In genomic region chr10:128212148-128212547, GRCm38 (mm10) we compare ENCODE assay signal across 9 mouse cellular contexts. TPM values are rescaled to one million over a fixed set of nuclear protein-coding genes. Genes with fewer than 3 reads are reported as not detected.
DNase-seq lines count a peak whose midpoint lies in the region; ATAC-seq and TF ChIP-seq lines count a peak whose summit lies in the region.
"Had no signal": no experiment of that assay in that cellular context is flagged by ENCODE, and none has a peak within 500 bp of the region (broad histone marks: within the 10 kb centered on the region; RNA-seq: fewer than 3 reads in every experiment).

No protein-coding gene starts in this region.

- H3K4me2 ChIP-seq in heart, postnatal 0 days (ENCODE audit: low read depth, low read length), result peak overlapping the region; percentile 86
- peak overlapping the region; percentile 83 for H3K4me2 ChIP-seq in hindbrain, embryonic 14.5 days (replicated peaks)
- peak overlapping the region; percentile 82 for H3K4me2 ChIP-seq in midbrain, embryonic 13.5 days (replicated peaks)

- 0 out of 2 replicates have a peak, but pooled peaks cover 3% of the 10 kb centered on the region for H3K36me3 ChIP-seq in heart, postnatal 0 days (replicated peaks; ENCODE audit: control insufficient read depth, insufficient read depth, low read length)
- no peaks in the 10 kb centered on the region for H3K36me3 ChIP-seq in hindbrain, embryonic 14.5 days (replicated peaks; ENCODE audit: control insufficient read depth, insufficient read depth)
- no peaks in the 10 kb centered on the region for H3K36me3 ChIP-seq in midbrain, embryonic 13.5 days

- no peak for TF ChIP-seq EP300 in heart, postnatal 0 days (IDR thresholded peaks at IDR 0.05; ENCODE audit: low read depth)

- H3K27me3 ChIP-seq in heart, postnatal 0 days (ENCODE audit: control insufficient read depth, insufficient read depth, low read length), result no peaks in the 10 kb centered on the region
- 0 out of 2 replicates have a peak, but pooled peaks cover 10% of the 10 kb centered on the region for H3K27me3 ChIP-seq in hindbrain, embryonic 14.5 days (ENCODE audit: control insufficient read depth, insufficient read depth, low read length)
- peaks cover 5% of the 10 kb centered on the region for H3K27me3 ChIP-seq in midbrain, embryonic 13.5 days

- peak overlapping the region; percentile 63 for H3K4me3 ChIP-seq in heart, postnatal 0 days (ENCODE audit: low read depth, low read length)
- H3K4me3 ChIP-seq in bone marrow macrophage, adult 2 months (ENCODE audit: insufficient read depth, low read length), result peak overlapping the region; percentile 68
- peak overlapping the region; percentile 61 for H3K4me3 ChIP-seq in hindbrain, embryonic 14.5 days (replicated peaks; ENCODE audit: low read length)
- peak overlapping the region; percentile 51 for H3K4me3 ChIP-seq in midbrain, embryonic 13.5 days (replicated peaks)

- H3K9ac ChIP-seq in heart, postnatal 0 days (replicated peaks; ENCODE audit: low read depth, low read length), result peak overlapping the region; percentile 61; the same call in 1 of the 2 replicates
- peak overlapping the region; percentile 65; the same call in 1 of the 2 replicates for H3K9ac ChIP-seq in hindbrain, embryonic 14.5 days
- peak overlapping the region; percentile 64 for H3K9ac ChIP-seq in midbrain, embryonic 13.5 days (replicated peaks)

- H3K4me1 ChIP-seq in heart, postnatal 0 days (ENCODE audit: control insufficient read depth, insufficient read depth), result peaks cover 10% of the 10 kb centered on the region
- H3K4me1 ChIP-seq in bone marrow macrophage, adult 2 months (ENCODE audit: control insufficient read depth, insufficient read depth, low read length), result peaks cover 13% of the 10 kb centered on the region; the same call in 1 of the 2 replicates
- peaks cover 10% of the 10 kb centered on the region; the same call in 1 of the 2 replicates for H3K4me1 ChIP-seq in hindbrain, embryonic 14.5 days (replicated peaks; ENCODE audit: control insufficient read depth, insufficient read depth, low read length)
- H3K4me1 ChIP-seq in midbrain, embryonic 13.5 days (replicated peaks), result peaks cover 21% of the 10 kb centered on the region

- H3K27ac ChIP-seq in heart, postnatal 0 days (ENCODE audit: low read depth), result peak overlapping the region; percentile 37; the same call in 1 of the 2 replicates
- H3K27ac ChIP-seq in bone marrow macrophage, adult 2 months (ENCODE audit: insufficient read depth, low read depth, low read length), result no peak overlapping the region
- H3K27ac ChIP-seq in hindbrain, embryonic 14.5 days, result peak overlapping the region; percentile 50; the same call in 1 of the 2 replicates
- no peak overlapping the region for H3K27ac ChIP-seq in midbrain, embryonic 13.5 days

- DNase-seq in heart, postnatal 0 days (ENCODE audit: low spot score), result no peak
- DNase-seq in heart, adult 18-20 months, result no peak
- no peak for DNase-seq in hindbrain, embryonic 14.5 days (ENCODE audit: low spot score)
- no peak for DNase-seq in thymus, postnatal 36 days
- DNase-seq in adrenal gland, adult 2 months, result no peak
- DNase-seq in gastrocnemius, postnatal 10 days, result no peak

- H3K9me3 ChIP-seq in heart, postnatal 0 days (replicated peaks; ENCODE audit: control insufficient read depth, low read length), result no peaks in the 10 kb centered on the region
- no peaks in the 10 kb centered on the region for H3K9me3 ChIP-seq in hindbrain, embryonic 14.5 days (ENCODE audit: control insufficient read depth, low read length)
- H3K9me3 ChIP-seq in midbrain, embryonic 13.5 days, result no peaks in the 10 kb centered on the region

- TF ChIP-seq CTCF in heart, postnatal 0 days (IDR thresholded peaks at IDR 0.05; ENCODE audit: low read depth), result no peak
- TF ChIP-seq CTCF in bone marrow macrophage, adult 2 months (IDR thresholded peaks at IDR 0.05; ENCODE audit: low read depth, low read length), result no peak

- TF ChIP-seq POLR2A in bone marrow macrophage, adult 2 months (IDR thresholded peaks at IDR 0.05; ENCODE audit: borderline replicate concordance, low read depth, low read length), result no peak

- ATAC-seq in heart, postnatal 0 days (ENCODE audit: insufficient read depth, low read depth), result no peak
- no peak for ATAC-seq in hindbrain, embryonic 14.5 days (ENCODE audit: low FRiP score)
- ATAC-seq in midbrain, embryonic 13.5 days, result 0 out of 2 replicates have a peak, but pooled peaks have one; percentile 5

- WGBS in heart, postnatal 0 days, result 45% methylated on average over 6 of the region's 6 CpGs
- 52% methylated on average over 6 of the region's 6 CpGs for WGBS in hindbrain, embryonic 14.5 days
- WGBS in midbrain, embryonic 13.5 days, result 43% methylated on average over 6 of the region's 6 CpGs

RNA-seq across cellular contexts. Expression of gene Spryd4, which starts 0.5 kb away (rescaled TPM):
- total RNA-seq in heart, postnatal 0 days (2014; rRNA removed; ENCODE audit: low replicate concordance), result 83.9 and 93.1 TPM in 2 replicates
- 45.8 and 50.1 TPM in 2 replicates for polyA plus RNA-seq in heart, postnatal 0 days (2015; fragmentation: Nextera tagmentation; extraction: Ambion mirVana)
- total RNA-seq in heart, adult 18-20 months (2021), result 10 to 100 TPM; 37.9 to 45.9 TPM
- polyA plus RNA-seq in bone marrow macrophage, adult 2 months (2012; ENCODE audit: insufficient read depth, insufficient read length, missing spikeins), result 5.3 and 6.1 TPM in 2 replicates
- 22.4 and 23.2 TPM in 2 replicates for polyA plus RNA-seq in hindbrain, embryonic 14.5 days (2014; fragmentation: Nextera tagmentation; extraction: Ambion mirVana)
- 19.6 and 21.2 TPM in 2 replicates for polyA plus RNA-seq in midbrain, embryonic 13.5 days (2015; fragmentation: Nextera tagmentation; extraction: Ambion mirVana)
- 10 to 100 TPM; 14.3 to 17.0 TPM for total RNA-seq in adrenal gland, adult 2 months (2021)
- polyA plus RNA-seq in adrenal gland, adult 2 months (2012; rRNA removed), result 5.8 and 7.4 TPM in 2 replicates
- total RNA-seq in gastrocnemius, postnatal 10 days (2021), result 10 to 100 TPM; 36.9 to 37.7 TPM

RNA-seq across cellular contexts. Expression of gene Mip, which starts 13.5 kb away (rescaled TPM):
- total RNA-seq in heart, postnatal 0 days (2014; rRNA removed; ENCODE audit: low replicate concordance), result not detected in 2 replicates
- polyA plus RNA-seq in heart, postnatal 0 days (2015; fragmentation: Nextera tagmentation; extraction: Ambion mirVana), result not detected in 2 replicates
- not detected for total RNA-seq in heart, adult 18-20 months (2021)
- not detected in 2 replicates for polyA plus RNA-seq in bone marrow macrophage, adult 2 months (2012; ENCODE audit: insufficient read depth, insufficient read length, missing spikeins)
- polyA plus RNA-seq in hindbrain, embryonic 14.5 days (2014; fragmentation: Nextera tagmentation; extraction: Ambion mirVana), result 0.21 TPM in 1 of 2 replicates, not detected in the other
- 0.16 and 0.32 TPM in 2 replicates for polyA plus RNA-seq in midbrain, embryonic 13.5 days (2015; fragmentation: Nextera tagmentation; extraction: Ambion mirVana)
- not detected for total RNA-seq in adrenal gland, adult 2 months (2021)
- not detected in 2 replicates for polyA plus RNA-seq in adrenal gland, adult 2 months (2012; rRNA removed)
- not detected for total RNA-seq in gastrocnemius, postnatal 10 days (2021)
- polyA plus RNA-seq: urinary bladder, adult 2 months had no signal

RNA-seq across cellular contexts. Expression of gene Gls2, which starts 17.9 kb away (rescaled TPM):
- not detected in 2 replicates for total RNA-seq in heart, postnatal 0 days (2014; rRNA removed; ENCODE audit: low replicate concordance)
- 0.14 and 0.33 TPM in 2 replicates for polyA plus RNA-seq in heart, postnatal 0 days (2015; fragmentation: Nextera tagmentation; extraction: Ambion mirVana)
- total RNA-seq in heart, adult 18-20 months (2021), result 1 to 10 TPM in 1 of 2 experiments, under 1 TPM in 1; 0.25 to 1.4 TPM
- polyA plus RNA-seq in bone marrow macrophage, adult 2 months (2012; ENCODE audit: insufficient read depth, insufficient read length, missing spikeins), result not detected in 2 replicates
- 1.7 and 1.9 TPM in 2 replicates for polyA plus RNA-seq in hindbrain, embryonic 14.5 days (2014; fragmentation: Nextera tagmentation; extraction: Ambion mirVana)
- polyA plus RNA-seq in midbrain, embryonic 13.5 days (2015; fragmentation: Nextera tagmentation; extraction: Ambion mirVana), result 1.1 and 1.4 TPM in 2 replicates
- total RNA-seq in adrenal gland, adult 2 months (2021), result 1 to 10 TPM; 2.5 to 3.7 TPM
- 3.8 and 7.5 TPM in 2 replicates for polyA plus RNA-seq in adrenal gland, adult 2 months (2012; rRNA removed)
- total RNA-seq in gastrocnemius, postnatal 10 days (2021), result 1 to 10 TPM; 1.1 to 1.4 TPM

RNA-seq across cellular contexts. Expression of gene Timeless, which starts 19.7 kb away (rescaled TPM):
- 7.9 and 15.2 TPM in 2 replicates for total RNA-seq in heart, postnatal 0 days (2014; rRNA removed; ENCODE audit: low replicate concordance)
- 10.5 and 11.1 TPM in 2 replicates for polyA plus RNA-seq in heart, postnatal 0 days (2015; fragmentation: Nextera tagmentation; extraction: Ambion mirVana)
- 1 to 10 TPM; 6.0 to 7.3 TPM for total RNA-seq in heart, adult 18-20 months (2021)
- 6.4 and 10.7 TPM in 2 replicates for polyA plus RNA-seq in bone marrow macrophage, adult 2 months (2012; ENCODE audit: insufficient read depth, insufficient read length, missing spikeins)
- polyA plus RNA-seq in hindbrain, embryonic 14.5 days (2014; fragmentation: Nextera tagmentation; extraction: Ambion mirVana), result 15.4 and 16.7 TPM in 2 replicates
- 27.7 and 28.6 TPM in 2 replicates for polyA plus RNA-seq in midbrain, embryonic 13.5 days (2015; fragmentation: Nextera tagmentation; extraction: Ambion mirVana)
- 1 to 10 TPM; 4.8 to 7.2 TPM for total RNA-seq in adrenal gland, adult 2 months (2021)
- 1.9 and 2.8 TPM in 2 replicates for polyA plus RNA-seq in adrenal gland, adult 2 months (2012; rRNA removed)
- total RNA-seq in gastrocnemius, postnatal 10 days (2021), result 1 to 10 TPM; 7.5 to 8.8 TPM

RNA-seq across cellular contexts. Expression of gene Rbms2, which starts 32.1 kb away (rescaled TPM):
- 41.9 and 59.4 TPM in 2 replicates for total RNA-seq in heart, postnatal 0 days (2014; rRNA removed; ENCODE audit: low replicate concordance)
- 29.0 and 29.9 TPM in 2 replicates for polyA plus RNA-seq in heart, postnatal 0 days (2015; fragmentation: Nextera tagmentation; extraction: Ambion mirVana)
- total RNA-seq in heart, adult 18-20 months (2021), result 100 to 1,000 TPM in 1 of 2 experiments, 10 to 100 TPM in 1; 78.1 to 100 TPM
- 39.4 and 39.8 TPM in 2 replicates for polyA plus RNA-seq in bone marrow macrophage, adult 2 months (2012; ENCODE audit: insufficient read depth, insufficient read length, missing spikeins)
- polyA plus RNA-seq in hindbrain, embryonic 14.5 days (2014; fragmentation: Nextera tagmentation; extraction: Ambion mirVana), result 7.7 and 8.2 TPM in 2 replicates
- 9.8 and 10.9 TPM in 2 replicates for polyA plus RNA-seq in midbrain, embryonic 13.5 days (2015; fragmentation: Nextera tagmentation; extraction: Ambion mirVana)
- 100 to 1,000 TPM in 1 of 2 experiments, 10 to 100 TPM in 1; 99.3 to 124 TPM for total RNA-seq in adrenal gland, adult 2 months (2021)
- polyA plus RNA-seq in adrenal gland, adult 2 months (2012; rRNA removed), result 118 and 130 TPM in 2 replicates
- 10 to 100 TPM; 64.2 to 65.3 TPM for total RNA-seq in gastrocnemius, postnatal 10 days (2021)

Comparison
In these comparisons a context has a peak if more than half of its experiments do, and no peak if none do; other contexts are left out.
1. H3K27ac ChIP-seq: peak in heart, postnatal 0 days (single experiment) and hindbrain, embryonic 14.5 days (single experiment); none in bone marrow macrophage, adult 2 months (single experiment) and midbrain, embryonic 13.5 days (single experiment).
2. Peak in every context shown above with its lines, with median percentiles within 50 percentile points of each other: H3K4me2 ChIP-seq, H3K4me3 ChIP-seq and H3K9ac ChIP-seq.